Mouse (Mus musculus) hindbrain, embryonic 15.5 days (tissue): Measurements from ENCODE around the gene Pold2. TPM values are rescaled to one million over a fixed set of nuclear protein-coding genes. Genes with fewer than 3 reads are reported as not detected.
"Not testable (repeated sequence)": the region's sequence is repeated elsewhere in the genome, so short reads cannot be mapped to it uniquely, and the experiment has no call there.

Experiments
- ATAC-seq: fragments of 200-750 bp; cut with Nextera tagmentation; 2 replicates; pipeline ENCODE4 v1.8.0; 2017; ENCODE audit warnings: low read depth, moderate number of reproducible peaks, moderate TSS enrichment; ENCODE audit not compliant: low FRiP score
- H3K27ac ChIP-seq: fragments of 300-500 bp; sonication (generic); replicated peaks from 2 replicates; pipeline ENCODE4 v1.5.1; 2015; ENCODE audit warnings: mild to moderate bottlenecking, inconsistent platforms
- H3K27me3 ChIP-seq: fragments of 300-500 bp; sonication (generic); 2 replicates; pipeline ENCODE4 v1.6.1; 2015; ENCODE audit warnings: control low read depth, inconsistent platforms
- H3K36me3 ChIP-seq: fragments of 300-500 bp; sonication (generic); 2 replicates; pipeline ENCODE4 v1.6.1; 2015; ENCODE audit warnings: control low read depth, inconsistent platforms
- H3K4me1 ChIP-seq: fragments of 300-500 bp; sonication (generic); replicated peaks from 2 replicates; pipeline ENCODE4 v1.6.1; 2015; ENCODE audit warnings: control low read depth, inconsistent platforms
- H3K4me2 ChIP-seq: fragments of 300-500 bp; sonication (generic); 2 replicates; pipeline ENCODE4 v1.6.1; 2015; ENCODE audit warnings: moderate library complexity, mild to moderate bottlenecking, inconsistent platforms
- H3K4me3 ChIP-seq: fragments of 300-500 bp; sonication (generic); 2 replicates; pipeline ENCODE4 v1.5.1; 2015; ENCODE audit warnings: mild to moderate bottlenecking, inconsistent platforms
- H3K9ac ChIP-seq: fragments of 300-500 bp; sonication (generic); 2 replicates; pipeline ENCODE4 v1.6.1; 2015; ENCODE audit warnings: inconsistent platforms
- H3K9me3 ChIP-seq: fragments of 300-500 bp; sonication (generic); 2 replicates; pipeline ENCODE4 v1.6.1; 2016; ENCODE audit warnings: control low read depth, inconsistent platforms
- WGBS: fragments of 180-500 bp; shearing (Covaris S2); methylation state at CpG from one replicate; pipeline ENCODE4 v1.1.7; 2015; 5-methylcytosine and 5-hydroxymethylcytosine counted together
- polyA plus RNA-seq: library from polyadenylated mRNA; unstranded; fragments of >200 nt; fragmentation: Nextera tagmentation; extraction: Ambion mirVana; gene quantifications from 2 replicates; pipeline ENCODE4 v1.2.1, GENCODE M21; 2015

Gene Pold2
- polyA plus RNA-seq, 1 experiment from 2014 or later, result 67.3 TPM

- Histone ChIP-seq H3K9ac (no peak overlapping the region), H3K4me1 (peaks cover 23% of the 10 kb centered on the region), H3K36me3 (no peaks in the 10 kb centered on the region), H3K27ac (no peak overlapping the region), H3K27me3 (0 out of 2 replicates have a peak, but pooled peaks cover 2% of the 10 kb centered on the region), H3K4me3 (no peak overlapping the region), H3K4me2 (no peak overlapping the region), H3K9me3 (no peaks in the 10 kb centered on the region)
- WGBS, result 21% methylated on average over 16 of the region's 16 CpGs
- ATAC-seq, result no peak
Observed at GRCm38 (mm10) chr11:5897230-5897629, 19.1 kb upstream of the Pold2 start.

DNA sequence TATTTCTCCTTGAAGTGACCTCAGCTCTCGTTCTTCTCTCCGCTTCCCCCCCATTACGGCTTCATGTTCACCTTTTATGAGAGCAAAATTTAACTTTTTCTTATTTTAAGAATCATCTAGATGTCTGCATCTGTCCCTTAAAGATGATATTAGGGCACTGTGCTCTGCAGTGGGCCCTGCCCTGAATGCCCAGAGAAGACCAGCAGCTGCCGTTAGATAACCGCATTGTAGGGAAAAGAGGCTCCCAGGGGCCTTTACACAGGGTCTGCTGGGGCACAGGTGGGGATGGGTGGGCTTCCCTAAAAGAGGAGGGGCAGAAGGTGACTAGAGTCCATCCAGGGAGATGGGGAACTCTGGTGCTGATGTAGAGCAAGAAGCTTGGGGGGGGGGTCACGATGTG, 15.7 kb upstream of the Pold2 start:
- no peak overlapping the region for H3K4me2 ChIP-seq
- no peaks in the 10 kb centered on the region for H3K36me3 ChIP-seq
- H3K9ac ChIP-seq, result no peak overlapping the region
- H3K27ac ChIP-seq, result no peak overlapping the region
- no peaks in the 10 kb centered on the region for H3K9me3 ChIP-seq
- H3K27me3 ChIP-seq, result 0 out of 2 replicates have a peak, but pooled peaks cover 2% of the 10 kb centered on the region
- peaks cover 11% of the 10 kb centered on the region for H3K4me1 ChIP-seq
- WGBS, result 66% methylated on average over 6 of the region's 6 CpGs
- ATAC-seq, result no peak
- H3K4me3 ChIP-seq, result no peak overlapping the region

DNA sequence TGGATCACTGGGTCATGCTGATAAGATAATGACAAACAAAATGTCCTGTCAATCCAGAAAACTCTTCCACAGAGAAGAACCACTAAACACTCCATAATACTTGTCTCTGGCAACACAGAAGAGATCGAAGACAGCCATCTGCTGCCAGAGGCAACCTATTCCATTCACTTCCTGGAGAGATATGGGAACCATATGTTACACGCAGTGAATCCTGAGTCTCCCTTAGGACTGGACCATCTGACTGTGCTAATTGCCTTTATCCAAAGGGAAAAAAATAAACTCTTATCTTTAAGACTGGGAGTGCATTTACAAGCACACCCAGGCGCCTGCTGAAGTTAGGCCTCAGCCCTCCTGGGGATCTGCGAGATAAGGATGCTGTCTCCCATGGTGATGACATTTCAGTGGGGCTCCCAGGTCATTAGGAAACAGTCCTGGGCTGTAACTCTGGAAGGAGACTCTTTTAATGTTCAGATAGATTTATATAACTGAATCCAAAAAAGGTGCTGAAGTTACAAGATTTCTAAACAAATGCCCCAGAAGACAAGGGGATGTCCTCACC, 14.8 kb upstream of the Pold2 start:
- Histone ChIP-seq H3K4me3 (no peak overlapping the region), H3K4me1 (peaks cover 11% of the 10 kb centered on the region), H3K9me3 (no peaks in the 10 kb centered on the region), H3K36me3 (no peaks in the 10 kb centered on the region), H3K4me2 (no peak overlapping the region), H3K27ac (peak overlapping the region; percentile 30; the same call in 1 of the 2 replicates), H3K9ac (no peak overlapping the region), H3K27me3 (0 out of 2 replicates have a peak, but pooled peaks cover 2% of the 10 kb centered on the region)
- ATAC-seq, result no peak
- 42% methylated on average over 4 of the region's 4 CpGs for WGBS

DNA sequence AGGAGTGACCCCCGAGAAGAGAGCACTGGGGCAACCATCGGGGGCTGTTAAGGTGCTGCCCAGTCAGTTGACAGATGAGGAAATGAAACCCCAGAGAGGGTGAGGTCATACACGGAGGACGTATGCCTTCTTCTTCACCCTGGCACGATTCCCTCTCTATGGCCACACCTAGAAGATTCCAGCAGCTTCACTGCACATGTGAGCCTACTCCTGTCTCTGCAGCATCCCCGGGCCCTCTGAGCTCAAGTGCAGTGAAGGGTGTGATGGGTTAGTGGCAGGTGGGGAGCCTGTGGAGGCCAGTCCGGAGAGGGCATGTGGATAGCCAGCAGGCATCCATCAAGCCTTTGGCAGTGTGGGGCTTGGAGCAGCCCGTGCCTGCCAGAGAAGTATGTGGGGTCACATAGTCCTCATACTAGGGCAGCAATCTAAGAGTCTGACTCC, 14.1 kb upstream of the Pold2 start:
- Histone ChIP-seq H3K9ac (no peak overlapping the region), H3K27ac (0 out of 2 replicates have a peak overlapping the region, but pooled peaks have one; percentile 30), H3K36me3 (no peaks in the 10 kb centered on the region), H3K4me1 (peaks cover 14% of the 10 kb centered on the region), H3K27me3 (no peaks in the 10 kb centered on the region), H3K4me3 (no peak overlapping the region), H3K4me2 (no peak overlapping the region), H3K9me3 (no peaks in the 10 kb centered on the region)
- no peak for ATAC-seq
- WGBS, result 48% methylated on average over 8 of the region's 8 CpGs

DNA sequence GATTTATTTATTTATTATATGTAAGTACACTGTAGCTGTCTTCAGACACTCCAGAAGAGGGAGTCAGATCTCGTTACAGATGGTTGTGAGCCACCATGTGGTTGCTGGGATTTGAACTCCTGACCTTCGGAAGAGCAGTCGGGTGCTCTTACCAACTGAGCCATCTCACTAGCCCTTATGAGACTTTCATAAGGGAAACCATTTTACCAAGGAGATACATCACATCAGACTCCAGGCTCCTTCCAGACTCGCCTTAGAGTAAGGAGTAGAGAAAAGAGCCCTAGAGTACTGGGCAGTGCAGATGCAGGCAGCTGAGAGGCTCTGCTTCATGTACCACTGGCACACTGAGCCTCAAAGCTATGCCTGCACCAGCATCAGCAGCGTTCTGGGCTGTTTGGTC, 10.5 kb upstream of the Pold2 start:
- not testable (repeated sequence) for H3K4me2 ChIP-seq, H3K9me3 ChIP-seq, H3K4me3 ChIP-seq, H3K27ac ChIP-seq, H3K27me3 ChIP-seq, H3K9ac ChIP-seq, ATAC-seq, H3K36me3 ChIP-seq
- H3K4me1 ChIP-seq, result peaks cover 17% of the 10 kb centered on the region
- 62% methylated on average over 5 of the region's 5 CpGs for WGBS

DNA sequence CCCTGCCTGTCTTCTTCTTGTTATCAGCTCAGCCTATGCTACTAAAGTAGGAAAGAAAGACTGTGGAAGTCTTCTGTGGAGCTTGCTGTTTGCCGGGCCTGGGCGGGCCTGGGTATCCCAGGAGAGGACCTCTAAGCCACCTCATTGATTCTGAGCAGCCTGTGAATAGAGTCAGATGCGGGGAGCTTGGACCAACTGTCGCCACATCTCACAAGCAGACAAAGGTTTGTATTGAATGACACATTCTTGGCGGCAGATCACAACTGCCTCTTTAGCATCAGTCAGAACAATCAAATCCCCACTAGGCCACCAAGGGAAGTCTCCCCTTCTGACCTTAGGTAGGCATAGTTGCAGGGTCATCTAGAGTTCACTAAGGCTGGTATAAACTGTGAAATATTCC, 9.2 kb upstream of the Pold2 start:
- peaks cover 10% of the 10 kb centered on the region for H3K4me1 ChIP-seq
- no peak for ATAC-seq
- H3K4me2 ChIP-seq, result no peak overlapping the region
- H3K9ac ChIP-seq, result no peak overlapping the region
- no peaks in the 10 kb centered on the region for H3K36me3 ChIP-seq
- no peak overlapping the region for H3K4me3 ChIP-seq
- no peaks in the 10 kb centered on the region for H3K9me3 ChIP-seq
- WGBS, result 9% methylated on average over 5 of the region's 5 CpGs
- no peaks in the 10 kb centered on the region for H3K27me3 ChIP-seq
- no peak overlapping the region for H3K27ac ChIP-seq

DNA sequence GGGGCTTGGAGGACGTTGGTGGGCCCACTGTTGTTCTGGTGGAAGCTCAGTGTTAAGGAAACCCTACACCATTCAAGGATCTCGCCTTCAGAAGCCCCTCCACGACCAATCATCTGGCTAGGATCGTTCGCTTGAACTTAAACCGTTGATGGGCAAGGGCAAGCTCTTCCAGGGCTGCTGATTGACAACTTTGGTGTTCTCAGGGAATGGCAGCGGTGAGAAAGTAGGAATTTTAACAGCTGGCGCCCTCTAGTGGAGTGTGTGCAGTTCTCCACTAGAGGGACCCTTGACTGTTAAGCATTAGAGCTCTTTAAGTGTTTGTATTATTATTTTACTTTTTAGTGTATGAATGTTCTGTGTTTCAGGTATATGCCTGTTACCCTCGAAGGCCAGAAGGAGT, 8.1 kb upstream of the Pold2 start:
- no peak overlapping the region for H3K9ac ChIP-seq
- ATAC-seq, result no peak
- 24% methylated on average over 9 of the region's 9 CpGs for WGBS

DNA sequence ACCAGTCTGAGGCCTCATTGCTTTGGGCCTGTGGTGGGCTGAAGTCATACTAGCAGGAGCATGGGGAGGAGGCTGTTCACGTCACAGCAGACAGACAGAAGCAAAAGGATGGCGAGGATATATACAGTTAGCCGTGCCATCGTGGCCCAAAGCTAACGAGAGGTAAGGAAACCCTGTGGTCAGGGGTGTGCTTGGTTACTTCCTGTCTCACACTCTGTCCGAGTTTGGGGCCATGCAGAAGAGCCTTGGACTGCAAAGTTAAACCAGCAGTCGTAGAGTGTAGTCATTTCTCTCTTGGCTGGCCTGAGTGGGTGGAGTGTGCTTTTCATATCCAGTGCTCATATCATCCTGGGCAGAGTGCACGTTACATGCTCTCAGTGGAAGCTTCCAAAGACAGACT, 4.4 kb upstream of the Pold2 start:
- Histone ChIP-seq H3K9ac (no peak overlapping the region), H3K27me3 (no peaks in the 10 kb centered on the region), H3K4me3 (no peak overlapping the region), H3K4me1 (peaks cover 20% of the 10 kb centered on the region), H3K9me3 (no peaks in the 10 kb centered on the region), H3K4me2 (no peak overlapping the region), H3K27ac (no peak overlapping the region), H3K36me3 (no peaks in the 10 kb centered on the region)
- 85% methylated on average over 8 of the region's 8 CpGs for WGBS
- no peak for ATAC-seq

More for the DNA sequence above, 8.1 kb upstream of the Pold2 start:
- Histone ChIP-seq H3K9me3 (no peaks in the 10 kb centered on the region), H3K4me3 (no peak overlapping the region), H3K4me1 (peaks cover 7% of the 10 kb centered on the region), H3K4me2 (no peak overlapping the region), H3K27ac (no peak overlapping the region), H3K27me3 (no peaks in the 10 kb centered on the region), H3K36me3 (no peaks in the 10 kb centered on the region)

DNA sequence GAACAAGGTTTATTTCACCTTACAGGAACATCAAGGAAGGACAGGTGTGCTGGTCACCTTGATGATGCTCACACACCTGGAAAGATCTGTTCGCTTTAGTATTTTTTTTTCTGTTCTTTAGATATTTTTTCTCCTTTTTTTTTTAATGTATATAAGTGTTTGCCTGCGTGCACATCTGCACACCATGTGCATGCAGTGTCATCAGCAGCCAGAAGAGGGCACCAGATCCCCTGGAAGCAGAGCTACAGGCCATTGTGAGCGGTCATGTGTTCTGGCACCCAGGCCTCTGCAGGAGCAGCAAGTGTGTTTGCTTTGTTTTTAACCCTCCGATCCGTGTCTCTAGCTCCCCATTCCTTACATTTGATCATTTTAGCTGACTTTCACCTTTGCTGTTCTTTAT, 1.8 kb upstream of the Pold2 start:
- H3K4me3 ChIP-seq, result no peak overlapping the region
- no peaks in the 10 kb centered on the region for H3K27me3 ChIP-seq
- peaks cover 29% of the 10 kb centered on the region for H3K4me1 ChIP-seq
- no peaks in the 10 kb centered on the region for H3K9me3 ChIP-seq
- no peak for ATAC-seq
- no peak overlapping the region for H3K4me2 ChIP-seq
- WGBS, result 50% methylated on average over 5 of the region's 5 CpGs
- peaks cover 1% of the 10 kb centered on the region; the same call in 1 of the 2 replicates for H3K36me3 ChIP-seq
- H3K9ac ChIP-seq, result no peak overlapping the region
- H3K27ac ChIP-seq, result no peak overlapping the region

GRCm38 (mm10) chr11:5878661-5879060, 569 bp upstream of the Pold2 start:
- Histone ChIP-seq H3K9ac (peak overlapping the region; percentile 60), H3K4me3 (peak overlapping the region; percentile 67), H3K36me3 (peaks cover 10% of the 10 kb centered on the region), H3K27ac (peak overlapping the region; percentile 84), H3K4me1 (peaks cover 29% of the 10 kb centered on the region), H3K9me3 (no peaks in the 10 kb centered on the region), H3K27me3 (no peaks in the 10 kb centered on the region), H3K4me2 (peak overlapping the region; percentile 62)
- ATAC-seq, result no peak
- WGBS, result 24% methylated on average over 8 of the region's 8 CpGs

DNA sequence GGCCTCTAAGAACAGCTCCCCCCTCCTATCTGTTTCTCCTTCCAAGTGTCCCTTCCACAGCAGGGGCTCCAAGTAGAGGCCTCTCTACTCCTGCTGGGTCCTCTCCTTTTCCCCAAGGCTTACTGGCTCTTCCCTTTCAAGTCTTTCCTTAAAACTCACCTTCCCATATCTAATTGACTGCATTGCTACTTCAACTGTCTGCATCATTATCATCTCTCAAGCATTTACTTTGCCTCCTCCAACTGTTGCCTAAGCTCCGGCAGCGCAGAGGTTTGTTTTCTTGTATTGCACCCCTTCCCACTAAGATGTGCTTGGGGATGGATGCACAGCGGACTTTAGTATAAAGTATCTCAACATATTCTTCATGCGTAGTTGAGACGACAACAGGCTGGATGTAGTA, 671 bp downstream of the Pold2 start:
- Histone ChIP-seq H3K36me3 (peaks cover 20% of the 10 kb centered on the region), H3K9me3 (no peaks in the 10 kb centered on the region), H3K9ac (peak overlapping the region; percentile 60), H3K4me2 (peak overlapping the region; percentile 62), H3K27ac (no peak overlapping the region), H3K4me3 (peak overlapping the region; percentile 67), H3K4me1 (peaks cover 29% of the 10 kb centered on the region), H3K27me3 (no peaks in the 10 kb centered on the region)
- no peak for ATAC-seq
- 5% methylated on average over 5 of the region's 5 CpGs for WGBS

DNA sequence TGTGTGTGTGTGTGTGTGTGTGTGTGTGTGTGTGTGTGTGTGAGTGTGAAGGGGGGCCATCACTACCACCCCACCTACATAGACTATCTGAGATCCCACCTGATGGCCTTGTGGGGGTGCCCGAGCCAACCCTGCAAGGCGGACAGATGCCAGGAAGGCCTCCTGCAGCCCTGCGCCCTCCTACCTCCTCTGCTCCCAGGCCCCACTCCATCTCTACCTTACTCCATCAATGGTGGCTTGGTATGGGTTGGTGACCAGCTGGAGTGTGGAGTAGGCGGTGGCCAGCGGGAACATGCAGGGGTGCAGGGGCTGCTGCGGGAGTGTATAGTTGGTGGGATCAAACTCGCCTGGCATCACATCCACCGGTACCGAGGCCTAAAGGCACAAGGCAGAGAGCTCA, 4.9 kb downstream of the Pold2 start:
- Histone ChIP-seq H3K36me3 (peaks cover 26% of the 10 kb centered on the region), H3K27me3 (no peaks in the 10 kb centered on the region), H3K4me2 (no peak overlapping the region), H3K9me3 (no peaks in the 10 kb centered on the region), H3K9ac (no peak overlapping the region), H3K4me1 (peaks cover 17% of the 10 kb centered on the region), H3K27ac (no peak overlapping the region), H3K4me3 (no peak overlapping the region)
- no peak for ATAC-seq
- WGBS, result 95% methylated on average over 9 of the region's 9 CpGs

- no peak overlapping the region for H3K4me3 ChIP-seq
- H3K27me3 ChIP-seq, result no peaks in the 10 kb centered on the region
- H3K9me3 ChIP-seq, result no peaks in the 10 kb centered on the region
- H3K9ac ChIP-seq, result no peak overlapping the region
- peaks cover 17% of the 10 kb centered on the region for H3K4me1 ChIP-seq
- WGBS, result 97% methylated on average over 11 of the region's 11 CpGs
- no peak overlapping the region for H3K27ac ChIP-seq
- no peak overlapping the region for H3K4me2 ChIP-seq
- H3K36me3 ChIP-seq, result peaks cover 26% of the 10 kb centered on the region
- ATAC-seq, result no peak
Observed at GRCm38 (mm10) chr11:5872707-5873106, 5.4 kb downstream of the Pold2 start.
